Mouse (Mus musculus): Measurements from ENCODE around the gene Trio.

DNA sequence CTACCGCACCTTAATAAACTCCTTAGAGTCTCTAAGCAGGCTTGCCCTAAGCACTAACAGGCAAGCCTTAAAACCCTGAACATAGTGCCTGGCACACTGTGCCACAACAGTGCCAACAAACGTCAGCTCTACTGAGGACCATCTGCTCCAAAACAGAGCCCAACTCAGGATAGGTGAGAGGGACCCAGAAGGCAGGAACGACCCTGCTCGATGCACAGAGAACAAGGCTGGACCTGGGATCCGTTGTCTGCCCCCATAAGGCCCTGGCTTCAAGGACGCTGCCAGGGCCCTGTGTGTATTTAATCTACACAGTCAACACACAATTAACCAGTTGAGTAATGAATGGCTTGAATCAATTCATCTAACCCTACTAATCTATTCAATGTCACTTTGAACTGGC lies 86.8 kb downstream of the Trio start:
- TF ChIP-seq EP300 (optimal IDR thresholded peaks at IDR 0.05), result no peak
- TF ChIP-seq CTCF (IDR thresholded peaks at IDR 0.05; ENCODE audit: low read depth), result no peak

Data from stomach, postnatal 0 days (tissue).